Mouse (Mus musculus): ENCODE results near the gene Nvl.

Gene Nvl

GRCm38 (mm10) chr1:181143950-181144836 is at the start of gene Nvl, which contains the start of gene Cnih4:
TSS of gene Nvl (minus strand) at chr1:181144204.
TSS of gene Cnih4 (plus strand) at chr1:181144693.
- peak; percentile 92 to 95 for DNase-seq

GRCm38 (mm10) chr1:181188925-181189324 is 44.9 kb upstream of the Nvl start:
- DNase-seq = no peak

GRCm38 (mm10) chr1:181170210-181170609 is 26.2 kb upstream of the Nvl start:
- no peak for DNase-seq

- DNase-seq = no peak
These were observed 24.4 kb upstream of the Nvl start for GRCm38 (mm10) chr1:181168377-181168776.

GRCm38 (mm10) chr1:181167816-181168215 is 23.8 kb upstream of the Nvl start:
- DNase-seq = no peak

- no peak for DNase-seq
These were observed 7.5 kb upstream of the Nvl start for GRCm38 (mm10) chr1:181151541-181151940.

- peak; percentile 90 to 94 for DNase-seq
These were observed 7.0 kb upstream of the Nvl start for GRCm38 (mm10) chr1:181150827-181151534.

GRCm38 (mm10) chr1:181150431-181150826 is 6.4 kb upstream of the Nvl start:
- DNase-seq = no peak

- DNase-seq = no peak
These were observed 5.5 kb upstream of the Nvl start for GRCm38 (mm10) chr1:181149373-181150017.

- DNase-seq = no peak
These were observed 4.5 kb upstream of the Nvl start for GRCm38 (mm10) chr1:181148540-181148939.

- no peak for DNase-seq
These were observed 2.2 kb upstream of the Nvl start for GRCm38 (mm10) chr1:181146187-181146586.

GRCm38 (mm10) chr1:181144966-181145365 is 962 bp upstream of the Nvl start:
- DNase-seq = no peak

GRCm38 (mm10) chr1:181143609-181143949 is 425 bp downstream of the Nvl start:
- no peak for DNase-seq

GRCm38 (mm10) chr1:181138730-181139129 is 5.3 kb downstream of the Nvl start:
- no peak for DNase-seq

GRCm38 (mm10) chr1:181131915-181132314 is 12.1 kb downstream of the Nvl start:
- no peak for DNase-seq

GRCm38 (mm10) chr1:181126766-181127165 is 17.2 kb downstream of the Nvl start:
- DNase-seq = no peak

GRCm38 (mm10) chr1:181125916-181126315 is 18.1 kb downstream of the Nvl start:
- no peak for DNase-seq

- DNase-seq = no peak
These were observed 19.9 kb downstream of the Nvl start for GRCm38 (mm10) chr1:181124145-181124544.

GRCm38 (mm10) chr1:181117112-181117511 is 26.9 kb downstream of the Nvl start:
- no peak for DNase-seq

GRCm38 (mm10) chr1:181090048-181090447 is 54.0 kb downstream of the Nvl start:
- DNase-seq = no peak

- no peak for DNase-seq
These were observed 60.0 kb downstream of the Nvl start for GRCm38 (mm10) chr1:181084021-181084420.

- no peak for DNase-seq
These were observed 70.9 kb downstream of the Nvl start for GRCm38 (mm10) chr1:181073075-181073474.

- DNase-seq = no peak
These were observed 74.3 kb downstream of the Nvl start for GRCm38 (mm10) chr1:181069671-181070070.

- DNase-seq = no peak
These were observed 75.7 kb downstream of the Nvl start for GRCm38 (mm10) chr1:181068344-181068743.

Measured in cerebellum, postnatal 36 days (tissue).